Mouse (Mus musculus): ENCODE measurements around the gene Pld3.

DNA sequence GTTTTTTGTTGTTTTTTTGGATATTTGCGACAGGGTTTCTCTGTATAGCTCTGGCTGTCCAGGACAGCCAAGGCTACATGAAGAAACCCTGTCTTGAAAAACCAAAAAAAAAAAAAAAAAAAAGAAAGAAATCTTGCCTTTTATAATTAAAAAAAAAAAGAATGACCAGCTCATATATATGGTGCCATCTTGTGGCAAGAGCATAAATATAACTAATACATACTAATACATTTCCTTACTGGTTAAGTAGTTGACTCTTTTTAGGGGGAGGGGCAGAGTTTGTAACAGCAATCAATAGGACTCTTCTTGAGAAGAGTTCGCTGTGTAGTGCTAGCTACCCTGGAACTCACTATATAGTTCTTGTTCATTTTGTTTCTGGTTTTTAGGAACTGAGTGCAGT is 34.7 kb upstream of the Pld3 start:
- peak; percentile 18 for TF ChIP-seq CTCF (IDR thresholded peaks at IDR 0.05; ENCODE audit: low read depth)
- no peak for TF ChIP-seq EP300 (IDR thresholded peaks at IDR 0.05; ENCODE audit: low read depth)
